Mouse (Mus musculus): ENCODE measurements at regions not wholly inside any gene's neighbourhood (a gene's known extent, or its start where the extent isn't known, plus 50 kb on each side); places are given as distances from the start of the nearest gene placed in this dataset.

GRCm38 (mm10) chr7:70144726-70145271, 221.7 kb downstream of the Nr2f2 start:
- 69% methylated on average over 4 of the region's 4 CpGs for WGBS
- Histone ChIP-seq H3K9ac (ENCODE audit: low read length) (no peak overlapping the region), H3K36me3 (ENCODE audit: control insufficient read depth, insufficient read depth, low read length) (no peaks in the 10 kb centered on the region), H3K4me1 (ENCODE audit: control insufficient read depth, insufficient read depth, low read length) (no peaks in the 10 kb centered on the region), H3K27ac (ENCODE audit: low read length) (no peak overlapping the region), H3K4me2 (ENCODE audit: low read depth, low read length) (no peak overlapping the region), H3K9me3 (replicated peaks; ENCODE audit: control insufficient read depth, low read length) (no peaks in the 10 kb centered on the region), H3K4me3 (replicated peaks; ENCODE audit: low read length) (no peak overlapping the region), H3K27me3 (ENCODE audit: control insufficient read depth, insufficient read depth, low read length) (no peaks in the 10 kb centered on the region)
- no peak for ATAC-seq (ENCODE audit: insufficient read depth, low FRiP score)

GRCm38 (mm10) chr7:70136837-70137236, 229.7 kb downstream of the Nr2f2 start:
- Histone ChIP-seq H3K9ac (ENCODE audit: low read length) (no peak overlapping the region), H3K4me3 (replicated peaks; ENCODE audit: low read length) (no peak overlapping the region), H3K9me3 (replicated peaks; ENCODE audit: control insufficient read depth, low read length) (no peaks in the 10 kb centered on the region), H3K27ac (ENCODE audit: low read length) (no peak overlapping the region), H3K36me3 (ENCODE audit: control insufficient read depth, insufficient read depth, low read length) (no peaks in the 10 kb centered on the region), H3K27me3 (ENCODE audit: control insufficient read depth, insufficient read depth, low read length) (no peaks in the 10 kb centered on the region), H3K4me1 (ENCODE audit: control insufficient read depth, insufficient read depth, low read length) (no peaks in the 10 kb centered on the region), H3K4me2 (ENCODE audit: low read depth, low read length) (no peak overlapping the region)
- no peak for ATAC-seq (ENCODE audit: insufficient read depth, low FRiP score)
- 80% methylated on average over 5 of the region's 5 CpGs for WGBS

GRCm38 (mm10) chr7:70135416-70135815, 231.1 kb downstream of the Nr2f2 start:
- H3K27ac ChIP-seq (ENCODE audit: low read length): no peak overlapping the region
- ATAC-seq (ENCODE audit: insufficient read depth, low FRiP score): no peak
- no peak overlapping the region for H3K4me3 ChIP-seq (replicated peaks; ENCODE audit: low read length)
- no peaks in the 10 kb centered on the region for H3K4me1 ChIP-seq (ENCODE audit: control insufficient read depth, insufficient read depth, low read length)
- no peaks in the 10 kb centered on the region for H3K27me3 ChIP-seq (ENCODE audit: control insufficient read depth, insufficient read depth, low read length)
- no peaks in the 10 kb centered on the region for H3K9me3 ChIP-seq (replicated peaks; ENCODE audit: control insufficient read depth, low read length)
- no peak overlapping the region for H3K4me2 ChIP-seq (ENCODE audit: low read depth, low read length)
- no peaks in the 10 kb centered on the region for H3K36me3 ChIP-seq (ENCODE audit: control insufficient read depth, insufficient read depth, low read length)
- WGBS: 88% methylated on average over 3 of the region's 3 CpGs
- no peak overlapping the region for H3K9ac ChIP-seq (ENCODE audit: low read length)

GRCm38 (mm10) chr7:70129963-70130362, 236.6 kb downstream of the Nr2f2 start:
- Histone ChIP-seq H3K27ac (ENCODE audit: low read length) (no peak overlapping the region), H3K4me3 (replicated peaks; ENCODE audit: low read length) (no peak overlapping the region), H3K4me1 (ENCODE audit: control insufficient read depth, insufficient read depth, low read length) (no peaks in the 10 kb centered on the region), H3K9me3 (replicated peaks; ENCODE audit: control insufficient read depth, low read length) (no peaks in the 10 kb centered on the region), H3K4me2 (ENCODE audit: low read depth, low read length) (no peak overlapping the region), H3K27me3 (ENCODE audit: control insufficient read depth, insufficient read depth, low read length) (no peaks in the 10 kb centered on the region), H3K9ac (ENCODE audit: low read length) (no peak overlapping the region), H3K36me3 (ENCODE audit: control insufficient read depth, insufficient read depth, low read length) (no peaks in the 10 kb centered on the region)
- no peak for ATAC-seq (ENCODE audit: insufficient read depth, low FRiP score)
- WGBS: 86% methylated on average over 15 of the region's 15 CpGs

GRCm38 (mm10) chr7:70122818-70123217, 243.7 kb downstream of the Nr2f2 start:
- Histone ChIP-seq H3K9ac (ENCODE audit: low read length) (no peak overlapping the region), H3K4me3 (replicated peaks; ENCODE audit: low read length) (no peak overlapping the region), H3K4me2 (ENCODE audit: low read depth, low read length) (no peak overlapping the region), H3K9me3 (replicated peaks; ENCODE audit: control insufficient read depth, low read length) (no peaks in the 10 kb centered on the region), H3K27ac (ENCODE audit: low read length) (no peak overlapping the region), H3K36me3 (ENCODE audit: control insufficient read depth, insufficient read depth, low read length) (no peaks in the 10 kb centered on the region), H3K4me1 (ENCODE audit: control insufficient read depth, insufficient read depth, low read length) (0 out of 2 replicates have a peak, but pooled peaks cover 3% of the 10 kb centered on the region), H3K27me3 (ENCODE audit: control insufficient read depth, insufficient read depth, low read length) (no peaks in the 10 kb centered on the region)
- no peak for ATAC-seq (ENCODE audit: insufficient read depth, low FRiP score)
- WGBS: 81% methylated on average over 9 of the region's 9 CpGs

GRCm38 (mm10) chr7:70119517-70119916, 247.0 kb downstream of the Nr2f2 start:
- WGBS: 81% methylated on average over 8 of the region's 8 CpGs
- no peak overlapping the region for H3K4me2 ChIP-seq (ENCODE audit: low read depth, low read length)
- H3K27ac ChIP-seq (ENCODE audit: low read length): no peak overlapping the region
- H3K36me3 ChIP-seq (ENCODE audit: control insufficient read depth, insufficient read depth, low read length): no peaks in the 10 kb centered on the region
- no peak for ATAC-seq (ENCODE audit: insufficient read depth, low FRiP score)
- no peak overlapping the region for H3K4me3 ChIP-seq (replicated peaks; ENCODE audit: low read length)
- no peaks in the 10 kb centered on the region for H3K27me3 ChIP-seq (ENCODE audit: control insufficient read depth, insufficient read depth, low read length)
- H3K4me1 ChIP-seq (ENCODE audit: control insufficient read depth, insufficient read depth, low read length): 0 out of 2 replicates have a peak, but pooled peaks cover 3% of the 10 kb centered on the region
- no peak overlapping the region for H3K9ac ChIP-seq (ENCODE audit: low read length)
- H3K9me3 ChIP-seq (replicated peaks; ENCODE audit: control insufficient read depth, low read length): no peaks in the 10 kb centered on the region

- H3K36me3 ChIP-seq (ENCODE audit: control insufficient read depth, insufficient read depth, low read length): no peaks in the 10 kb centered on the region
- H3K9ac ChIP-seq (ENCODE audit: low read length): 0 out of 2 replicates have a peak overlapping the region, but pooled peaks have one; percentile 47
- no peak for ATAC-seq (ENCODE audit: insufficient read depth, low FRiP score)
- peak overlapping the region; percentile 59 for H3K4me2 ChIP-seq (ENCODE audit: low read depth, low read length)
- 58% methylated on average over 7 of the region's 7 CpGs for WGBS
- no peaks in the 10 kb centered on the region for H3K27me3 ChIP-seq (ENCODE audit: control insufficient read depth, insufficient read depth, low read length)
- peak overlapping the region; percentile 38; the same call in 1 of the 2 replicates for H3K4me3 ChIP-seq (replicated peaks; ENCODE audit: low read length)
- H3K9me3 ChIP-seq (replicated peaks; ENCODE audit: control insufficient read depth, low read length): no peaks in the 10 kb centered on the region
- H3K27ac ChIP-seq (ENCODE audit: low read length): no peak overlapping the region
- 0 out of 2 replicates have a peak, but pooled peaks cover 3% of the 10 kb centered on the region for H3K4me1 ChIP-seq (ENCODE audit: control insufficient read depth, insufficient read depth, low read length)
Measured at GRCm38 (mm10) chr7:70118971-70119370, 247.6 kb downstream of the Nr2f2 start.

GRCm38 (mm10) chr7:70117930-70118922, 248.3 kb downstream of the Nr2f2 start:
- WGBS: 17% methylated on average over 21 of the region's 21 CpGs
- H3K4me2 ChIP-seq (ENCODE audit: low read depth, low read length): peak overlapping the region; percentile 59

GRCm38 (mm10) chr7:70109013-70109412, 257.5 kb downstream of the Nr2f2 start:
- no peaks in the 10 kb centered on the region for H3K36me3 ChIP-seq (ENCODE audit: control insufficient read depth, insufficient read depth, low read length)
- H3K27ac ChIP-seq (ENCODE audit: low read length): no peak overlapping the region
- no peaks in the 10 kb centered on the region for H3K4me1 ChIP-seq (ENCODE audit: control insufficient read depth, insufficient read depth, low read length)
- H3K4me2 ChIP-seq (ENCODE audit: low read depth, low read length): no peak overlapping the region
- no peak overlapping the region for H3K4me3 ChIP-seq (replicated peaks; ENCODE audit: low read length)
- H3K27me3 ChIP-seq (ENCODE audit: control insufficient read depth, insufficient read depth, low read length): no peaks in the 10 kb centered on the region
- ATAC-seq (ENCODE audit: insufficient read depth, low FRiP score): no peak
- H3K9ac ChIP-seq (ENCODE audit: low read length): no peak overlapping the region
- H3K9me3 ChIP-seq (replicated peaks; ENCODE audit: control insufficient read depth, low read length): no peaks in the 10 kb centered on the region
- WGBS: 55% methylated on average over 8 of the region's 8 CpGs

More at GRCm38 (mm10) chr7:70117930-70118922, 248.3 kb downstream of the Nr2f2 start:
- no peak overlapping the region for H3K27ac ChIP-seq (ENCODE audit: low read length)
- H3K27me3 ChIP-seq (ENCODE audit: control insufficient read depth, insufficient read depth, low read length): no peaks in the 10 kb centered on the region
- 0 out of 2 replicates have a peak, but pooled peaks cover 3% of the 10 kb centered on the region for H3K4me1 ChIP-seq (ENCODE audit: control insufficient read depth, insufficient read depth, low read length)
- H3K9ac ChIP-seq (ENCODE audit: low read length): peak overlapping the region; percentile 47
- no peaks in the 10 kb centered on the region for H3K9me3 ChIP-seq (replicated peaks; ENCODE audit: control insufficient read depth, low read length)
- peak overlapping the region; percentile 38 for H3K4me3 ChIP-seq (replicated peaks; ENCODE audit: low read length)
- no peaks in the 10 kb centered on the region for H3K36me3 ChIP-seq (ENCODE audit: control insufficient read depth, insufficient read depth, low read length)
- ATAC-seq (ENCODE audit: insufficient read depth, low FRiP score): no peak

Data from stomach, embryonic 16.5 days (tissue).